Mouse (Mus musculus) E14TG2a.4 (cell line): ENCODE measurements around the gene Cfc1.

Experiments used
- CTCF ChIP-seq: conservative IDR thresholded peaks from 2 replicates; pipeline ENCODE4 v1.5.1; 2014; ENCODE audit warnings: low read length
- NANOG ChIP-seq: IDR thresholded peaks from 2 replicates; pipeline ENCODE4 v1.6.1; 2014; ENCODE audit warnings: borderline replicate concordance, low read length, mixed read lengths
- POU5F1 ChIP-seq: IDR thresholded peaks from 2 replicates; pipeline ENCODE4 v1.6.1; 2014; ENCODE audit warnings: low read length, borderline replicate concordance

- TF ChIP-seq CTCF, result no peak
- TF ChIP-seq POU5F1, result no peak
- TF ChIP-seq NANOG, result no peak
Measured at GRCm38 (mm10) chr1:34507986-34508385, 27.5 kb upstream of the Cfc1 start.
